Mouse (Mus musculus) small intestine, adult 2 months (tissue): Measurements from ENCODE around the gene Tmem62.

ENCODE experiments used
- CTCF ChIP-seq: fragments of 200-500 bp; IDR thresholded peaks from 2 replicates; pipeline ENCODE4 v1.5.1; 2012; ENCODE audit warnings: low read depth, mild to moderate bottlenecking, control low read depth, inconsistent platforms, low read length, moderate library complexity, mixed read lengths; ENCODE audit not compliant: insufficient replicate concordance, insufficient read length; ENCODE audit errors: extremely low read depth
- POLR2A ChIP-seq: fragments of 200-500 bp; IDR thresholded peaks from 2 replicates; pipeline ENCODE4 v1.6.1; 2012; ENCODE audit warnings: low read depth, mild to moderate bottlenecking, control low read depth, inconsistent platforms, low read length, moderate library complexity

DNA sequence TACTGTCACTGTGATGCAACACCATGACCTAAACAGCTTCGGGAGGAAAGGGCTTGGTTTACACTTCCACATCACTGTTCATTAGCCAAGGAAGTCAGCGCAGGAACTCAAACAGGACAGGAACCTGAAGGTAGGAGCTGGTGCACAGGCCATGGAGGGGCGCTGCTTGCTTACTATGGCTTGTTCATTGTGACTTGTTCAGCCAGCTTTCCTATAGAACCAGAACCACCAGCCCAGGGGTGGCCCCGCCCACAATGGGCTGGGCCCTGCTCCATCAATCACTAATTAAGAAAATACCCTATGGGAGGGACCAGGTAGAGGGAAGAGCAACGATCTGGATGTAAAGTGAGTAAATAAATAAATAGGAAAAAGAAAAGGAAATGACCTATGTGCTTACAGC is 3.9 kb upstream of the Tmem62 start:
- no peak for TF ChIP-seq CTCF
- no peak for TF ChIP-seq POLR2A
